Mouse (Mus musculus): Measurements from ENCODE around the gene Bpifb9b. TPM values are rescaled to one million over a fixed set of nuclear protein-coding genes. Genes with fewer than 3 reads are reported as not detected.
A peak's percentile ranks its signal among the peaks of the same experiment; 100 is the strongest.
"Not testable (repeated sequence)": the region's sequence is repeated elsewhere in the genome, so short reads cannot be mapped to it uniquely, and the experiment has no call there.

The Bpifb9b gene
- total RNA-seq, 1 experiment: not detected

DNA sequence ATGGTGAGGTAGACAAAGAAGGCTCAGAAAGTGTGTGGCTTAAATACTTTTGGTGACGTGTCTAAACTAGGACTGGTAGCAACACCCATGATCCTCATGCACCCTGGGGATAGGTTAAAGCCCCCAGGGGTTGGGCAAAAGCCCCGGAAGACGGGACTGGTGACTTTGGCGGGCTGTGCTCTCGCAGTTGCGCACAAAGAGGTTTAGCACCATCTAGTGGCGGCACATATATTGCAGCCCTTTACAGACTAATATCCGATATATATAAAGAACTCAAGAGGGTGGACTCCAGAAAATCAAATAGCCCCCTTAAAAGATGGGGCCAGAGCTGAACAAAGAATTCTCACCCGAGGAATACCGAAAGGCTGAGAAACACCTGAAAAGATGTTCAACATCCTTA, 12.3 kb upstream of the Bpifb9b start:
- H3K36me3 ChIP-seq (ENCODE audit: control insufficient read depth, insufficient read depth, low read length, poor library complexity, severe bottlenecking); in situ Hi-C loops (cut with MboI; ENCODE audit: low sequenced_read_pairs in 2 of 2, unreplicated experiment in 2 of 2); H3K27ac ChIP-seq (ENCODE audit: insufficient read depth, low read depth, low read length, poor library complexity, severe bottlenecking); H3K4me1 ChIP-seq (ENCODE audit: control insufficient read depth in 2 of 2, insufficient read depth in 2 of 2, low read length in 2 of 2, poor library complexity in 1 of 2); H3K9ac ChIP-seq (ENCODE audit: insufficient read depth, low read depth, low read length, poor library complexity, severe bottlenecking); H3K9me3 ChIP-seq (ENCODE audit: control insufficient read depth, insufficient read depth, low read depth, low read length); H3K4me3 ChIP-seq (ENCODE audit: insufficient read depth in 1 of 2, low read depth in 1 of 2, low read length in 2 of 2, poor library complexity in 1 of 2, severe bottlenecking in 1 of 2): not testable (repeated sequence)
- peak; percentile 11; the same call in 1 of the 2 replicates for TF ChIP-seq ZC3H11A (IDR thresholded peaks at IDR 0.05; ENCODE audit: borderline replicate concordance, low read depth, low read length)
- DNase-seq (ENCODE audit: low read depth, low spot score): peak; percentile 40

DNA sequence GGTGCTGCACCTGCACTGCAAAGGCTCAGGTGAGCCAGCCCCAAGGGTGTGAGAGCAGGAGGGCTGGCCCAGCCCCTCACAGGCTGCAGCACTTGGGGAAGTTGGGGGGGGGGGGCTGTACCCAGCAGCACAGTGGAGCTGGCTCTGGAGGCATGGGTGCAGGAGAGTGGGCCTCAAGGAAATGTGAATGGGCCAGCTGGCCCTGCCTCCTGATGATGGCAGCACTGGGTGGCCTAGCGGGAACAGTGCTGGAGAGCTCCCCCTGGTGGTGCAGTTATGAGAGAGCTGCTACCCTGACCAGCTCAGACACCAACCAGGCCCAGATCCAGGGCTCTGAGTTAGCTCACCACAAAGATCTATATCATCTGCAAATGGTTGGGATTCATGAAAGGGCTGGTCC, 6.5 kb upstream of the Bpifb9b start:
- in situ Hi-C loops (cut with MboI; ENCODE audit: low sequenced_read_pairs in 2 of 2, unreplicated experiment in 2 of 2): no loop called here
- H3K9ac ChIP-seq (ENCODE audit: insufficient read depth, low read depth, low read length, poor library complexity, severe bottlenecking): no peak overlapping the region
- no peak overlapping the region for H3K27ac ChIP-seq (ENCODE audit: insufficient read depth, low read depth, low read length, poor library complexity, severe bottlenecking)
- H3K36me3 ChIP-seq (ENCODE audit: control insufficient read depth, insufficient read depth, low read length, poor library complexity, severe bottlenecking): no peaks in the 10 kb centered on the region
- no peak overlapping the region for H3K4me3 ChIP-seq (ENCODE audit: insufficient read depth in 1 of 2, low read depth in 1 of 2, low read length in 2 of 2, poor library complexity in 1 of 2, severe bottlenecking in 1 of 2)
- peaks cover 0 to 3% of the 10 kb centered on the region in 2 experiments; a peak in 1 of 4 replicates for H3K4me1 ChIP-seq (ENCODE audit: control insufficient read depth in 2 of 2, insufficient read depth in 2 of 2, low read length in 2 of 2, poor library complexity in 1 of 2)
- TF ChIP-seq ZC3H11A (IDR thresholded peaks at IDR 0.05; ENCODE audit: borderline replicate concordance, low read depth, low read length): peak; percentile 65; the same call in 1 of the 2 replicates
- no peak for TF ChIP-seq MAFK (IDR thresholded peaks at IDR 0.05; ENCODE audit: insufficient read depth, low read depth, low read length)
- no peak for TF ChIP-seq HCFC1 (IDR thresholded peaks at IDR 0.05; ENCODE audit: borderline replicate concordance, insufficient read depth, low read length)
- TF ChIP-seq ZNF384 (IDR thresholded peaks at IDR 0.05; ENCODE audit: low read depth, low read length): no peak
- no peak for TF ChIP-seq CHD2 (IDR thresholded peaks at IDR 0.05; ENCODE audit: low read depth, low read length)
- no peaks in the 10 kb centered on the region for H3K9me3 ChIP-seq (ENCODE audit: control insufficient read depth, insufficient read depth, low read depth, low read length)
- DNase-seq (ENCODE audit: low read depth, low spot score): peak; percentile 79

DNA sequence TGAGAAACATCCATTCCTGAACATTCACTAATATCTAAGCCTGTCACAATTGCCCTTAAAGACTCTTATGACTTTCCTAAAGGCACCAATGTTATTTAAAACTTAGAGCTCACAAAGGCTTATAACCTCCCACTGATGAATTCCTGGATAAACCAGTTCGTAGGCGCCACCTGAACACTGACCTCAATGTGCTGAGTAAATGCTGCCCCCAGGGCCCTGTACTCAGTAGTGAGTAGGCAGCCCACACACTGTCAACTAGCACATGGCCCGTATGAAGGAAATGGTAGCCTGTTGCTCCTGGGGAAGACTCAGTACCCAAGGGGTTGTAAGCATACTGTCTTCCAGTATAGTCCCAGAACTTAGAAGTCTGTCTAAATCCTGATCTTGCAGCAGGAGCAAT, 5.3 kb upstream of the Bpifb9b start:
- Histone ChIP-seq H3K9me3 (ENCODE audit: control insufficient read depth, insufficient read depth, low read depth, low read length) (no peaks in the 10 kb centered on the region), H3K36me3 (ENCODE audit: control insufficient read depth, insufficient read depth, low read length, poor library complexity, severe bottlenecking) (no peaks in the 10 kb centered on the region), H3K4me3 (ENCODE audit: insufficient read depth in 1 of 2, low read depth in 1 of 2, low read length in 2 of 2, poor library complexity in 1 of 2, severe bottlenecking in 1 of 2) (no peak overlapping the region), H3K4me1 (ENCODE audit: control insufficient read depth in 2 of 2, insufficient read depth in 2 of 2, low read length in 2 of 2, poor library complexity in 1 of 2) (peaks cover 0 to 3% of the 10 kb centered on the region in 2 experiments; a peak in 1 of 4 replicates), H3K9ac (ENCODE audit: insufficient read depth, low read depth, low read length, poor library complexity, severe bottlenecking) (no peak overlapping the region), H3K27ac (ENCODE audit: insufficient read depth, low read depth, low read length, poor library complexity, severe bottlenecking) (no peak overlapping the region)
- no peak for DNase-seq (ENCODE audit: low read depth, low spot score)
- in situ Hi-C loops (cut with MboI; ENCODE audit: low sequenced_read_pairs in 2 of 2, unreplicated experiment in 2 of 2): no loop called here
- TF ChIP-seq MAFK (IDR thresholded peaks at IDR 0.05; ENCODE audit: insufficient read depth, low read depth, low read length): no peak
- no peak for TF ChIP-seq CHD2 (IDR thresholded peaks at IDR 0.05; ENCODE audit: low read depth, low read length)
- TF ChIP-seq HCFC1 (IDR thresholded peaks at IDR 0.05; ENCODE audit: borderline replicate concordance, insufficient read depth, low read length): no peak
- TF ChIP-seq ZNF384 (IDR thresholded peaks at IDR 0.05; ENCODE audit: low read depth, low read length): no peak
- TF ChIP-seq ZC3H11A (IDR thresholded peaks at IDR 0.05; ENCODE audit: borderline replicate concordance, low read depth, low read length): no peak

DNA sequence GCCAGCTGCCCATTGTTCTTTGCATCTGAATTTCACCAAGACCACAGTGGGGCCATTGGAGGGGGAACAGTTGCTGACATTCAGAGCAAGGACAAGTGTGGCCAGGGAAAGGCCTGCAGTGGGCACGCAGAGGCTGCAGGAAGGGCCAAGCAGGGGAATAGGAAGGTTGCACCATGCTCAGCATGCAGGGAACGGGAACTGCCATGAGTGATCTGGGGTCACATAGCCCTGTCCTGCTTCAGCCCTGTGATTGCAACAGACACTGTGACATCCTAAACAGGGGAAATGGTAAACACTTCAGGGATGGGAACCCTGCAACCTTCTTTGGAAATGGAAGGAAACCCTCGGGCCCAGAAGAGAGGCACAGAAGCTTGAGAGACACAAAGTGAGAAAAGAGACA, 2.4 kb upstream of the Bpifb9b start:
- H3K9me3 ChIP-seq (ENCODE audit: control insufficient read depth, insufficient read depth, low read depth, low read length); H3K4me1 ChIP-seq (ENCODE audit: control insufficient read depth in 2 of 2, insufficient read depth in 2 of 2, low read length in 2 of 2, poor library complexity in 1 of 2); H3K36me3 ChIP-seq (ENCODE audit: control insufficient read depth, insufficient read depth, low read length, poor library complexity, severe bottlenecking); H3K9ac ChIP-seq (ENCODE audit: insufficient read depth, low read depth, low read length, poor library complexity, severe bottlenecking); DNase-seq (ENCODE audit: low read depth, low spot score); in situ Hi-C loops (cut with MboI; ENCODE audit: low sequenced_read_pairs in 2 of 2, unreplicated experiment in 2 of 2); H3K27ac ChIP-seq (ENCODE audit: insufficient read depth, low read depth, low read length, poor library complexity, severe bottlenecking); H3K4me3 ChIP-seq (ENCODE audit: insufficient read depth in 1 of 2, low read depth in 1 of 2, low read length in 2 of 2, poor library complexity in 1 of 2, severe bottlenecking in 1 of 2): not testable (repeated sequence)

DNA sequence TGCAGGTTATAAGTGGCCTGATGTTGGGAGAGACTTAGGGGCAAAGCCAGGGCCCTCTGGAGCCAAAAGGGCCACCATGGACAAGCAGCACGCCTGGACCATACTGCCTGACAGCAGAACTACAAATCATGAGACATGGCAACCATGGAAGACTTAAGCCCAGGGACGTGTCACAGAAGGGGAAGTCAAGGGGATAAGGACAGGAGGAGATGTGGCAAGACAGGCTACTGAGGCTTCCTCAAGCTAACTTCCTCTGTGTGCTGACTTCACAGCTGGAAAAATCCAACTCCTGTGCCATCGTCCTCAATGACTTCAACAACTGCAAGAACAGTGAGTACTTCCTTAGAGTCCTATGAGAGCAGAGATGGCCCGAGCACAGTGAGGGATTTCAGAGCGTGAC, 6.7 kb downstream of the Bpifb9b start:
- H3K4me3 ChIP-seq (ENCODE audit: insufficient read depth in 1 of 2, low read depth in 1 of 2, low read length in 2 of 2, poor library complexity in 1 of 2, severe bottlenecking in 1 of 2); H3K9ac ChIP-seq (ENCODE audit: insufficient read depth, low read depth, low read length, poor library complexity, severe bottlenecking); H3K27ac ChIP-seq (ENCODE audit: insufficient read depth, low read depth, low read length, poor library complexity, severe bottlenecking); DNase-seq (ENCODE audit: low read depth, low spot score); in situ Hi-C loops (cut with MboI; ENCODE audit: low sequenced_read_pairs in 2 of 2, unreplicated experiment in 2 of 2); H3K36me3 ChIP-seq (ENCODE audit: control insufficient read depth, insufficient read depth, low read length, poor library complexity, severe bottlenecking); H3K4me1 ChIP-seq (ENCODE audit: control insufficient read depth in 2 of 2, insufficient read depth in 2 of 2, low read length in 2 of 2, poor library complexity in 1 of 2); H3K9me3 ChIP-seq (ENCODE audit: control insufficient read depth, insufficient read depth, low read depth, low read length): not testable (repeated sequence)

All from ES-E14 (cell line).